Mouse (Mus musculus): Measurements from ENCODE around the gene Hsbp1. TPM values are rescaled to one million over a fixed set of nuclear protein-coding genes. Genes with fewer than 3 reads are reported as not detected.
"Not testable (repeated sequence)": the region's sequence is repeated elsewhere in the genome, so short reads cannot be mapped to it uniquely, and the experiment has no call there.

The Hsbp1 gene
- 465 and 467 TPM in 2 replicates for polyA plus RNA-seq (2015; fragmentation: Nextera tagmentation; extraction: Ambion mirVana)

GRCm38 (mm10) chr8:119344190-119344856 is at the start of gene Hsbp1:
TSS of gene Hsbp1 (plus strand) at chr8:119344488.
- 3% methylated on average over 48 of the region's 52 CpGs for WGBS

GRCm38 (mm10) chr8:119295477-119295876 is 48.8 kb upstream of the Hsbp1 start:
- Histone ChIP-seq H3K4me2 (no peak overlapping the region), H3K9me3 (replicated peaks) (peaks cover 5% of the 10 kb centered on the region; the same call in 1 of the 2 replicates), H3K9ac (no peak overlapping the region), H3K4me1 (no peaks in the 10 kb centered on the region), H3K27ac (no peak overlapping the region), H3K4me3 (no peak overlapping the region), H3K36me3 (ENCODE audit: poor library complexity, severe bottlenecking) (no peaks in the 10 kb centered on the region), H3K27me3 (no peaks in the 10 kb centered on the region)
- 86% methylated on average over 13 of the region's 13 CpGs for WGBS
- ATAC-seq = no peak

More at GRCm38 (mm10) chr8:119344190-119344856, at the start of gene Hsbp1:
- peak; percentile 99 for ATAC-seq
- peak within 1 kb of the TSS; percentile 97 for H3K9ac ChIP-seq
- H3K4me1 ChIP-seq = peaks cover 8% of the 10 kb centered on the region
- H3K4me2 ChIP-seq = peak within 1 kb of the TSS; percentile 78
- H3K27me3 ChIP-seq = peaks cover 15% of the 10 kb centered on the region; the same call in 1 of the 2 replicates
- H3K9me3 ChIP-seq (replicated peaks) = no peaks in the 10 kb centered on the region; the same call in 1 of the 2 replicates
- peak within 1 kb of the TSS; percentile 49 for H3K27ac ChIP-seq
- peaks cover 31% of the 10 kb centered on the region for H3K36me3 ChIP-seq (ENCODE audit: poor library complexity, severe bottlenecking)
- H3K4me3 ChIP-seq = peak within 1 kb of the TSS; percentile 93

- not testable (repeated sequence) for H3K4me2 ChIP-seq; H3K27ac ChIP-seq; H3K4me3 ChIP-seq; H3K9ac ChIP-seq; H3K9me3 ChIP-seq (replicated peaks); ATAC-seq; H3K4me1 ChIP-seq; H3K27me3 ChIP-seq; H3K36me3 ChIP-seq (ENCODE audit: poor library complexity, severe bottlenecking)
- 24% methylated on average over 3 of the region's 3 CpGs for WGBS
Observed at GRCm38 (mm10) chr8:119297752-119298151, 46.5 kb upstream of the Hsbp1 start.

- WGBS = 88% methylated on average over 5 of the region's 5 CpGs
- H3K4me3 ChIP-seq = no peak overlapping the region
- no peak for ATAC-seq
- no peak overlapping the region for H3K27ac ChIP-seq
- no peaks in the 10 kb centered on the region for H3K27me3 ChIP-seq
- 0 out of 2 replicates have a peak, but pooled peaks cover 9% of the 10 kb centered on the region for H3K9me3 ChIP-seq (replicated peaks)
- H3K4me2 ChIP-seq = no peak overlapping the region
- H3K9ac ChIP-seq = no peak overlapping the region
- no peaks in the 10 kb centered on the region for H3K4me1 ChIP-seq
- no peaks in the 10 kb centered on the region for H3K36me3 ChIP-seq (ENCODE audit: poor library complexity, severe bottlenecking)
Observed at GRCm38 (mm10) chr8:119300335-119300734, 44.0 kb upstream of the Hsbp1 start.

- H3K9me3 ChIP-seq (replicated peaks) = 0 out of 2 replicates have a peak, but pooled peaks cover 9% of the 10 kb centered on the region
- no peak for ATAC-seq
- no peaks in the 10 kb centered on the region for H3K4me1 ChIP-seq
- H3K36me3 ChIP-seq (ENCODE audit: poor library complexity, severe bottlenecking) = no peaks in the 10 kb centered on the region
- H3K27me3 ChIP-seq = no peaks in the 10 kb centered on the region
- H3K27ac ChIP-seq = no peak overlapping the region
- WGBS = 84% methylated on average over 8 of the region's 8 CpGs
- H3K4me3 ChIP-seq = no peak overlapping the region
- H3K9ac ChIP-seq = no peak overlapping the region
- H3K4me2 ChIP-seq = no peak overlapping the region
Observed at GRCm38 (mm10) chr8:119304196-119304595, 40.1 kb upstream of the Hsbp1 start.

- H3K36me3 ChIP-seq (ENCODE audit: poor library complexity, severe bottlenecking) = no peaks in the 10 kb centered on the region
- H3K4me3 ChIP-seq = no peak overlapping the region
- H3K4me2 ChIP-seq = no peak overlapping the region
- WGBS = 29% methylated on average over 3 of the region's 3 CpGs
- H3K27ac ChIP-seq = no peak overlapping the region
- ATAC-seq = no peak
- no peak overlapping the region for H3K9ac ChIP-seq
- H3K9me3 ChIP-seq (replicated peaks) = no peaks in the 10 kb centered on the region
- H3K4me1 ChIP-seq = no peaks in the 10 kb centered on the region
- no peaks in the 10 kb centered on the region for H3K27me3 ChIP-seq
Observed at GRCm38 (mm10) chr8:119311412-119311811, 32.9 kb upstream of the Hsbp1 start.

GRCm38 (mm10) chr8:119323215-119323614 is 21.1 kb upstream of the Hsbp1 start:
- 53% methylated on average over 6 of the region's 6 CpGs for WGBS
- ATAC-seq = no peak
- H3K4me3 ChIP-seq = no peak overlapping the region
- H3K27me3 ChIP-seq = no peaks in the 10 kb centered on the region
- no peak overlapping the region for H3K9ac ChIP-seq
- H3K36me3 ChIP-seq (ENCODE audit: poor library complexity, severe bottlenecking) = no peaks in the 10 kb centered on the region
- H3K4me2 ChIP-seq = no peak overlapping the region
- no peaks in the 10 kb centered on the region for H3K9me3 ChIP-seq (replicated peaks)
- H3K27ac ChIP-seq = no peak overlapping the region
- no peaks in the 10 kb centered on the region for H3K4me1 ChIP-seq

GRCm38 (mm10) chr8:119339546-119339945 is 4.7 kb upstream of the Hsbp1 start:
- no peak for ATAC-seq
- H3K27me3 ChIP-seq = peaks cover 15% of the 10 kb centered on the region; the same call in 1 of the 2 replicates
- no peak overlapping the region for H3K4me3 ChIP-seq
- no peaks in the 10 kb centered on the region for H3K4me1 ChIP-seq
- 86% methylated on average over 4 of the region's 4 CpGs for WGBS
- no peak overlapping the region for H3K9ac ChIP-seq
- H3K27ac ChIP-seq = no peak overlapping the region
- no peaks in the 10 kb centered on the region for H3K36me3 ChIP-seq (ENCODE audit: poor library complexity, severe bottlenecking)
- H3K9me3 ChIP-seq (replicated peaks) = peaks cover 7% of the 10 kb centered on the region; the same call in 1 of the 2 replicates
- H3K4me2 ChIP-seq = no peak overlapping the region

GRCm38 (mm10) chr8:119343606-119344005 is 682 bp upstream of the Hsbp1 start:
- peaks cover under 1% of the 10 kb centered on the region; the same call in 1 of the 2 replicates for H3K9me3 ChIP-seq (replicated peaks)
- H3K4me2 ChIP-seq = peak overlapping the region; percentile 78
- peak overlapping the region; percentile 93 for H3K4me3 ChIP-seq
- H3K27ac ChIP-seq = no peak overlapping the region
- 0 out of 2 replicates have a peak, but pooled peaks have one; percentile 0 for ATAC-seq
- H3K36me3 ChIP-seq (ENCODE audit: poor library complexity, severe bottlenecking) = peaks cover 24% of the 10 kb centered on the region
- WGBS = 85% methylated on average over 3 of the region's 3 CpGs
- H3K4me1 ChIP-seq = peaks cover 8% of the 10 kb centered on the region
- H3K9ac ChIP-seq = no peak overlapping the region
- peaks cover 15% of the 10 kb centered on the region; the same call in 1 of the 2 replicates for H3K27me3 ChIP-seq

- Histone ChIP-seq H3K9me3 (replicated peaks) (no peaks in the 10 kb centered on the region; the same call in 1 of the 2 replicates), H3K36me3 (ENCODE audit: poor library complexity, severe bottlenecking) (peaks cover 37% of the 10 kb centered on the region), H3K27ac (no peak overlapping the region), H3K4me1 (peaks cover 8% of the 10 kb centered on the region), H3K9ac (peak overlapping the region; percentile 97), H3K4me2 (peak overlapping the region; percentile 78), H3K4me3 (peak overlapping the region; percentile 93), H3K27me3 (peaks cover 15% of the 10 kb centered on the region; the same call in 1 of the 2 replicates)
- ATAC-seq = no peak
- 52% methylated on average over 22 of the region's 22 CpGs for WGBS
Observed at GRCm38 (mm10) chr8:119345029-119345682, 868 bp downstream of the Hsbp1 start.

GRCm38 (mm10) chr8:119345683-119346075 is 1.4 kb downstream of the Hsbp1 start:
- peak overlapping the region; percentile 93; the same call in 1 of the 2 replicates for H3K4me3 ChIP-seq
- no peak for ATAC-seq

GRCm38 (mm10) chr8:119351647-119352046 is 7.4 kb downstream of the Hsbp1 start:
- 95% methylated on average over 19 of the region's 19 CpGs for WGBS
- H3K27me3 ChIP-seq = no peaks in the 10 kb centered on the region
- no peak overlapping the region for H3K4me2 ChIP-seq
- ATAC-seq = no peak
- H3K4me3 ChIP-seq = no peak overlapping the region
- no peak overlapping the region for H3K27ac ChIP-seq
- no peak overlapping the region for H3K9ac ChIP-seq
- no peaks in the 10 kb centered on the region for H3K9me3 ChIP-seq (replicated peaks)
- no peaks in the 10 kb centered on the region for H3K4me1 ChIP-seq
- peaks cover 48% of the 10 kb centered on the region for H3K36me3 ChIP-seq (ENCODE audit: poor library complexity, severe bottlenecking)

More at GRCm38 (mm10) chr8:119345683-119346075, 1.4 kb downstream of the Hsbp1 start:
- Histone ChIP-seq H3K4me1 (peaks cover 8% of the 10 kb centered on the region), H3K27me3 (peaks cover 15% of the 10 kb centered on the region; the same call in 1 of the 2 replicates), H3K9me3 (replicated peaks) (no peaks in the 10 kb centered on the region; the same call in 1 of the 2 replicates), H3K4me2 (peak overlapping the region; percentile 78), H3K36me3 (ENCODE audit: poor library complexity, severe bottlenecking) (peaks cover 43% of the 10 kb centered on the region), H3K9ac (no peak overlapping the region), H3K27ac (no peak overlapping the region)
- WGBS = 84% methylated on average over 15 of the region's 15 CpGs

Data from forebrain, embryonic 13.5 days (tissue).